Mouse (Mus musculus) lung, embryonic 14.5 days (tissue): ENCODE measurements around the gene Cdc45. TPM values are rescaled to one million over a fixed set of nuclear protein-coding genes. Genes with fewer than 3 reads are reported as not detected.

Experiments used
- ATAC-seq: fragments of 200-750 bp; cut with Nextera tagmentation; 2 replicates; pipeline ENCODE4 v1.8.0; 2017; ENCODE audit warnings: mild to moderate bottlenecking, moderate TSS enrichment, moderate library complexity; ENCODE audit not compliant: insufficient read depth
- DNase-seq: peaks from one replicate; pipeline ENCODE4 v3.0.0-alpha.2; 2015
- H3K27ac ChIP-seq: fragments of 300-500 bp; sonication (generic); 2 replicates; pipeline ENCODE4 v1.5.1; 2014; ENCODE audit warnings: low read depth, mild to moderate bottlenecking, moderate library complexity
- H3K27me3 ChIP-seq: fragments of 300-500 bp; sonication (generic); 2 replicates; pipeline ENCODE4 v1.6.1; 2014; ENCODE audit warnings: low read length, control low read depth; ENCODE audit not compliant: insufficient read depth
- H3K36me3 ChIP-seq: fragments of 300-500 bp; sonication (generic); 2 replicates; pipeline ENCODE4 v1.6.1; 2014; ENCODE audit warnings: control low read depth; ENCODE audit not compliant: insufficient read depth
- H3K4me1 ChIP-seq: fragments of 300-500 bp; sonication (generic); 2 replicates; pipeline ENCODE4 v1.6.1; 2014; ENCODE audit warnings: antibody characterized with exemption, control low read depth; ENCODE audit not compliant: insufficient read depth
- H3K4me2 ChIP-seq: fragments of 300-500 bp; sonication (generic); 2 replicates; pipeline ENCODE4 v1.6.1; 2014; ENCODE audit warnings: mild to moderate bottlenecking
- H3K4me3 ChIP-seq: fragments of 300-500 bp; sonication (generic); 2 replicates; pipeline ENCODE4 v1.5.1; 2014; ENCODE audit warnings: low read depth, low read length
- H3K9ac ChIP-seq: fragments of 300-500 bp; sonication (generic); 2 replicates; pipeline ENCODE4 v1.6.1; 2014
- H3K9me3 ChIP-seq: fragments of 300-500 bp; sonication (generic); 2 replicates; pipeline ENCODE4 v1.6.1; 2016; ENCODE audit warnings: low read depth, low read length, control low read depth
- CTCF ChIP-seq: IDR thresholded peaks from 2 replicates; pipeline ENCODE4 v1.5.1; 2016; ENCODE audit warnings: antibody characterized with exemption, low read depth
- WGBS: fragments of 180-500 bp; shearing (Covaris S2); extraction: QIAGEN DNeasy Blood & Tissue Kit; methylation state at CpG from one replicate; pipeline ENCODE4 v1.1.7; 2014; 5-methylcytosine and 5-hydroxymethylcytosine counted together
- polyA plus RNA-seq: library from polyadenylated mRNA; unstranded; fragments of >200 nt; fragmentation: Nextera tagmentation; extraction: Ambion mirVana; gene quantifications from 2 replicates; pipeline ENCODE4 v1.2.1, GENCODE M21; 2014

The Cdc45 gene
- polyA plus RNA-seq, 1 experiment from 2014 or later = 67.3 TPM

DNA sequence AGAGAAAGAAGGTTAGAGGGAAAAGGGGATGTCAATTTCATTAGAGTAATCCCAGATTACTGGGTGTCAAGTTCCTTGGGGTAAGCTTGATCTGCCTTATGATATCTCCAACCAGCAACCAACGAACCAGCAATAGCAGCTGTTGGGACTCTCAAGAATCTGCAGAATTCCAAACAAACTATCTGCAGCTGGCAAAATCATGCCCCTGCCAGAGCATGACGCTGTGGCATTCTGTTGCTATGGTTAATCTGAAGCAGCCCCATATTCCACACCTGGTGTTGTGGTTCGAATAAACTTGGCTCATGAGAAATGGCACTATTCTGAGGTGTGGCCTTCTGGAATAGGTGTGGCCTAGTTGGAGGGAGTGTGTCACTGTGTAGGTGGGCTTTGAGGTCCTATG is 48.8 kb downstream of the Cdc45 start:
- Histone ChIP-seq H3K27ac (no peak overlapping the region), H3K9me3 (no peaks in the 10 kb centered on the region), H3K36me3 (no peaks in the 10 kb centered on the region), H3K4me3 (no peak overlapping the region), H3K27me3 (no peaks in the 10 kb centered on the region), H3K4me2 (no peak overlapping the region), H3K9ac (no peak overlapping the region), H3K4me1 (no peaks in the 10 kb centered on the region)
- TF ChIP-seq CTCF = no peak
- DNase-seq = no peak
- WGBS = 56% methylated on average over 3 of the region's 3 CpGs
- no peak for ATAC-seq

DNA sequence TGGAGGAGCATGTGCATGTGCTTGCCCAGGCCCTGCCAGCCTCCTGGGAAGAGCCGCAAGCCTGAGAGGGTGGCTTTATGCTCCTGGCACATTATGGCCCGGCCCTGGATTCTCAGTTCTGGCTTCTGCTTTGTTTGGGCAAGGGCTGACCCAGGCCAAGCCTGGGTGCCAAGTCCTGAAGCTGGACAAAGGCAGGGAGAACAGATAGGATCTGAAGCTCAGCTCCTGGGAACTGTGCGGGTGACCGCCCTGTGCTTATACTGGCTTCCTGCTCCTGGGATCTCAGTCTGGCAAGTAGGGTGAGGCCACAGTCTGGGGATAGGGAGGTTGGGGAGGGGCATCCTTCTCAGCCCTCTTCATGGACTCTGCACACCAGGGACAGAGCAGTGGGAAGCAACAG is 50.1 kb downstream of the Cdc45 start:
- H3K4me3 ChIP-seq = no peak overlapping the region
- H3K4me2 ChIP-seq = no peak overlapping the region
- no peak overlapping the region for H3K9ac ChIP-seq
- ATAC-seq (no peak), DNase-seq (no peak)
- TF ChIP-seq CTCF = no peak
- H3K27me3 ChIP-seq = no peaks in the 10 kb centered on the region
- H3K4me1 ChIP-seq = no peaks in the 10 kb centered on the region
- H3K27ac ChIP-seq = no peak overlapping the region
- no peaks in the 10 kb centered on the region for H3K9me3 ChIP-seq
- H3K36me3 ChIP-seq = no peaks in the 10 kb centered on the region
- WGBS = 87% methylated on average over 4 of the region's 4 CpGs

DNA sequence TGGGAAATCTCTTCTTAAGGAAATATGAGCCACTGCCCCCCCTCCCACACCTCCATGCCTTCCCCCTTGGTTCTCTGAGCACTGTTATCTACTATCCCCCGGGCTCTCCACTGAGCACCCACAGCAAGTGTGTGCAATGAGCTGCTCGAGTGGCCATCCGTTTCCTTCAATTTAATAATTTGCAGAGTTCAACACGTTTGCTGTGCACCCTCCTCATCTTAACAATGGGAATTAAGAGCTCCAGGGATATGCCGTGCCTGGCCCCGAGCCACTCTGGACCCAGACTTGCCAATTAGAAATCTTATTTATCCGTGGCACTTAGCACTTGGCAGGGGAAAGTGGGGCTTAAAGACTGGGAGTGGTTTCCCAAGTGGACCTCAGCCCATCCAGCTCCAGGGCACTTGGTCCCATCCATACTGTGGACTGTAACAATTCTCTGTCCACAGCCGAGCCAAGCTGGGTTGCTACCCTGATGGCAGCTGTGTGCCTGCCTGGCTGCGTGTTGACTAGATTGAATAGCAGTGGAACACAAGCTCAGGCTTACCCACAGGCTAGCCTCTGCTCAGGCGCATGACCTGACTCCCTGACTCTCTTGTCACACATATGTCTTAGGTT is 59.8 kb downstream of the Cdc45 start:
- Histone ChIP-seq H3K4me2 (no peak overlapping the region), H3K27ac (no peak overlapping the region), H3K4me3 (no peak overlapping the region), H3K9me3 (no peaks in the 10 kb centered on the region), H3K36me3 (no peaks in the 10 kb centered on the region), H3K27me3 (no peaks in the 10 kb centered on the region), H3K4me1 (no peaks in the 10 kb centered on the region), H3K9ac (no peak overlapping the region)
- DNase-seq (no peak), ATAC-seq (no peak)
- WGBS = 60% methylated on average over 10 of the region's 10 CpGs
- TF ChIP-seq CTCF = no peak

DNA sequence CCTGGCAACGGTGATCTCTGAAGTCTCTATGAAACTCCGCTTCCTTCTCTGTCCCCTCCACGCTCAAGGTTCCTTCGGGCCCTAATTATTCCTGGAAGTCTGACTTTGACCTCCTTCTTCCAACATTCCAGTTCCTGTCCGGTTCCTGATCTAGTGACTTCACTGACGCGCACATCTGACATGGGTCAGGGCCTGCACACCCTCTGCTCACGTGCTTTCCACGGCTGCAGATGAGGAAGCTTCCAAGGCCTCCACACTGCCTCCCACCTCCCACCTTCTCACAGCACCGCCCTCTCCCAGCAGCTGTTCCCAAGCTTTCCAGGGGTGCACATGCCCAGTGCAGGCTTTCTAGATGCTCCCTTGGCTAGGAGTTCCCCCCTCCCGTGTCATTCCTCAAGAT is 60.7 kb downstream of the Cdc45 start:
- H3K4me1 ChIP-seq = no peaks in the 10 kb centered on the region
- WGBS = 62% methylated on average over 11 of the region's 11 CpGs
- no peak for TF ChIP-seq CTCF
- no peak overlapping the region for H3K27ac ChIP-seq
- H3K9me3 ChIP-seq = no peaks in the 10 kb centered on the region
- no peaks in the 10 kb centered on the region for H3K27me3 ChIP-seq
- no peak overlapping the region for H3K4me3 ChIP-seq
- no peaks in the 10 kb centered on the region for H3K36me3 ChIP-seq
- H3K9ac ChIP-seq = no peak overlapping the region
- DNase-seq (no peak), ATAC-seq (no peak)
- no peak overlapping the region for H3K4me2 ChIP-seq

DNA sequence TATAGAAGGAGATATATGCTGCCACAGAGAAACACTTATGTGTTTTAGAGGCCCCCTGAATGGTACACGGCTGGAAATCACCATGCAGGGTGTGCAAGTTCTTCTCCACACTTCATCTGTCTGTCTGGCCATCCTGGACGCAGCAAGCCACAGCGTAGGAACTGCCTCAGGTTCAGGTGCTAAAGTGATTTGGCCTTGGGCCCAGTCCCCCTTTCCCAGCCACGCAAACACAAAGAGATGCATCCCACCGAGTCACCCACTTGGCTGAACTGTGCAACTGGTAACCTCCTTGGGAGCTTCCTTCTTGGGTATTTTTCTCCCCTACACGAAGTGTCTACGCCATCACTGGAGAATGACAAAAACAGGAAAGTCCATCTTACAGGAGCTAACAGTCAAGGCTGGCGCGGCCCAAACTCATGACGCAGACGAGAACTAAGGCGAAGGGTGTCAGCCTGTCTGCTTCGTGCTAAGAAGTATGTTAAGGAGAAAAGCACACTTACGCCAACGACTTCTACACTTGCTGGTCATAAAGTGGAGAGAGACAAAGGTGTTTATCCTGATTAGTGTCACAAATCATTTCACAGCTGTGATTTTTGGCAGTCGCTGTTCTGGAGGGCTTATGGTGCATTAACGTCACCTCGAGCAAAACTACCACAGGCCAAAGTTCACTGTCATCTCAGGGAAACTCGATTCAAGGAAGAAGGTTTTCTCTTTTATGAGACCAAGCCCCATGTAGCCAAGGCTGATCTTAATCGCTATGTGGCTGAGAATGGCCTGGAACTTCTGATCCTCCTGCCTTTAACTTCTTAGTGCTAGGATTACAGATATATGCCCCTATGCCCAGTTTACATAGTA is 65.3 kb downstream of the Cdc45 start:
- TF ChIP-seq CTCF = no peak
- no peaks in the 10 kb centered on the region for H3K27me3 ChIP-seq
- H3K9me3 ChIP-seq = no peaks in the 10 kb centered on the region
- DNase-seq (no peak), ATAC-seq (no peak)
- no peak overlapping the region for H3K27ac ChIP-seq
- H3K4me2 ChIP-seq = no peak overlapping the region
- no peaks in the 10 kb centered on the region for H3K36me3 ChIP-seq
- no peak overlapping the region for H3K4me3 ChIP-seq
- 62% methylated on average over 20 of the region's 20 CpGs for WGBS
- H3K9ac ChIP-seq = no peak overlapping the region
- no peaks in the 10 kb centered on the region for H3K4me1 ChIP-seq

DNA sequence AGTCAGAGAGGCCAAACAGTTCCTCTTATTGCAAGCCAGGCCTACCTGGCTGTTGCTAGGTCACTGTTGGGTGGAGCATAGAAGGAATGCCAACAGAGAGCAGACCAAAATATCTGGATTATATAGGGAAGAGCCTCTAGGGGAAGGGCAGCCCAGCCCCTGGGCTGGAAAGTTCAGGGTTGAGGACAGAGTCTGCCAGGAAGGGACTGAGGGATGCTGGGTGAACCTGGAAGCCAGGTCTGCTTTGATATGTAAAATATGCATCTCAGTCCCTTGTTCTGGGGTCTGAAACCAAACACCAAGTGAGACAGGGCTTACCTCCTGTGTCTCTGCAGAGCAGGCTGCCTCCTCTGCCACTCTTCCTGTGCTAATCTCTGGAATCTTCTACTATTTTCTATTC is 73.5 kb downstream of the Cdc45 start:
- ATAC-seq (no peak), DNase-seq (no peak)
- Histone ChIP-seq H3K27me3 (no peaks in the 10 kb centered on the region), H3K4me3 (no peak overlapping the region), H3K9me3 (no peaks in the 10 kb centered on the region), H3K27ac (no peak overlapping the region), H3K9ac (no peak overlapping the region), H3K4me1 (no peaks in the 10 kb centered on the region), H3K4me2 (no peak overlapping the region), H3K36me3 (no peaks in the 10 kb centered on the region)
- TF ChIP-seq CTCF = no peak

DNA sequence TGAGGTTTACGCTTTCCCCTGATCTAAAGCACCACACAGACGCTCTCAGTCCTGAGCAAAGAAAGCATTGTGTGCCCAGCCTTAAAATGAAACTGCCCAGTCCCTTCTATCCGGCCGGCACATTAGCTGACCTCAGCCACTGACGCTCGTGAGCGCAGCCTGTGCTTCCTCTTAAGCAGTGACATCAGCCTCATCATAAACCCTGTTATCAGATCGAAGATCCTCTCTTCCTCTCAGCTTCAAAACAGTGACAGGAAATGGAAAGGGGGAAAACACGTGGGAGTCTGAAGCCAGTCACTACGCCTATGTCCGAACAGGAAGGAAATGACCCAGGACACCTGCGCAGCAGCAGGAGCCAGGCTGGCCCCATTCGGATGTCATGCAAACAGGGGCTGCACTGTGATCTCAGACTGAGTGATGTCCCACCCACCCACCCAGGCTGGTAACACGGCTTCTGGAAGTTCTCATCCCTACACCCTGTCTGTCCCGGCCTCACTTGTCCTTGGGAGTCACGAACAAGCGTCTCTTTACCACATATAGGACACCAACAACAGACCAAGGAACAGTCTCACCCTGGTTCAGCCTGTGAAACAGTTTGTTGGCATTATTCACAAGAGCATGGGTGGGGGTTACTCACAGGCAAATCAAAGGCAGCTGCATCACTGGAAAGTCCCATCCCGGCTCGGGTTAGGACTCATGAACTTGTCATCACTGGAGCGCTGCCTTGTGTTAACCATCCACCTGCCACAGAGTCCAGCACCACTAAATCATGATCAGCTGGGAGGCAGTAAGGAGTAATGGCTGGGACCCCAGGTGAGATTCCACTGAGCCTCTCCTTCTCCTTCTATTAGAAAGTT is 78.5 kb downstream of the Cdc45 start:
- no peak for TF ChIP-seq CTCF
- Histone ChIP-seq H3K4me2 (peak overlapping the region; percentile 43; the same call in 1 of the 2 replicates), H3K9me3 (no peaks in the 10 kb centered on the region), H3K27ac (peak overlapping the region; percentile 50; the same call in 1 of the 2 replicates), H3K36me3 (no peaks in the 10 kb centered on the region), H3K27me3 (no peaks in the 10 kb centered on the region), H3K4me1 (no peaks in the 10 kb centered on the region), H3K9ac (no peak overlapping the region), H3K4me3 (no peak overlapping the region)
- peak; percentile 67 for ATAC-seq
- WGBS = 42% methylated on average over 20 of the region's 20 CpGs
- peak; percentile 68 for DNase-seq
